Mouse (Mus musculus): ENCODE results near the gene Gtf3c1. TPM values are rescaled to one million over a fixed set of nuclear protein-coding genes. Genes with fewer than 3 reads are reported as not detected.

The Gtf3c1 gene
- polyA plus RNA-seq, 1 experiment from 2014 or later: 50.6 TPM

DNA sequence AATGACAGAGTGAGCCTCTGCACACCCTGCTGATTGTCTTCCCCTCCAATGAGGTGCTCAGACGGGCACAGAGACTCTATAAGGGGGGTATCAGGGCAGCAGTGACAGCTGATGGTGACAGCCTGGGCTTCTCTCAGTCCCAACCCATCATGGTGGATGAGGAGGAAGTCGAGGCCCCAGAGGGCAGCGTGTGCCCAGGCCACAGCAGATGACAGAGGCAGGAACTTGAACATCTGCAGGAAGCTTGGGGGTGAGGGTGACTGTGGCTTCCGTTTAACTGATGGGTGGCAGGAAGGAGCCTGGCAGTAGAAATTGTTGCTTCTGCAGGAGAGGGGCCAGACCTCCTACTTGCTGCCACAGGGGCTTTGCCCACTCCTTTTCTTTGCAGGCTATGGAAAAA lies 77.3 kb downstream of the Gtf3c1 start:
- DNase-seq (ENCODE audit: low spot score): no peak
- 73% methylated on average over 4 of the region's 4 CpGs for WGBS
- Histone ChIP-seq H3K36me3 (no peaks in the 10 kb centered on the region), H3K27me3 (ENCODE audit: low read depth, poor library complexity, severe bottlenecking) (no peaks in the 10 kb centered on the region), H3K4me1 (peaks cover 13% of the 10 kb centered on the region), H3K27ac (no peak overlapping the region), H3K4me3 (no peak overlapping the region), H3K9me3 (replicated peaks) (no peaks in the 10 kb centered on the region)

DNA sequence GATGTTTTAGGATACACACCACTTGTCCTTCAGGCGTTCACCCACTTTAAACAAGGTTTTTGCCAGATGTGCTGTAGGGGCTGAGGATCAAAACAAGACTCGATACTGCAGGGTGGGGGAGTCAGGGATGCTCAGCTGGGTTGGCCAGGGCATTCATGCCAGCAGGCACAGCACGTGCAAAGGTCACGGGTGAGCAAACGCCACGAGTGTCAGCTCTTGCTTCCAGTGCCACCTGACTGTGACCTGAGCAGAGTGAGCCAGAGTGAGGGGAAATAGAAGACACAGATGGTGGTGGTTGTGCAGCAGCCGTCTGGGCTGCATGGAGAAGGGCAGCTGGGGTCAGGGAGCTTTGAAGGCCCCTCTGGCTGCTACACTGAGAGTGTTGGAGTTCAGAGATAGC lies 81.8 kb downstream of the Gtf3c1 start:
- DNase-seq (ENCODE audit: low spot score): no peak
- Histone ChIP-seq H3K9me3 (replicated peaks) (no peaks in the 10 kb centered on the region), H3K36me3 (no peaks in the 10 kb centered on the region), H3K27me3 (ENCODE audit: low read depth, poor library complexity, severe bottlenecking) (no peaks in the 10 kb centered on the region), H3K4me1 (peaks cover 16% of the 10 kb centered on the region), H3K27ac (no peak overlapping the region), H3K4me3 (no peak overlapping the region)
- WGBS: 56% methylated on average over 7 of the region's 7 CpGs

DNA sequence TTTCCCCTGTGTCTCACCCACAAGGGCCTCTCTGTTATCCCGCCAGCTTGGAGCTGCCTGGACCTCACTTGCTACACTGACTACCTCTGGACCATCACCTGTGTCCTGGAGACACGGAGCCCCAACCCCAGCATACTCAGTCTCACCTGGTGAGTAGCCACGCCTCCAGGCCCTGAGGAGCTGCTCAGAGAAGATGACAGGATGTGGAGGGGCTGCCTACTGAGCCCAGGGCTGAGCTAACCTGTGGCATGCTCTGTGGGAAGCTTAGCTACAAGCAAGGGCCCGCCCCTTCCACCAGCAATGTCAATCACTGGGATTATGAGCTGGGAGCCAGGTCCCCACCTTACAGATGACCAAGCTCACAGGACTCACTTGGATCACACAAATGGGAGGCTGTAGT lies 82.4 kb downstream of the Gtf3c1 start:
- H3K36me3 ChIP-seq: no peaks in the 10 kb centered on the region
- H3K27me3 ChIP-seq (ENCODE audit: low read depth, poor library complexity, severe bottlenecking): no peaks in the 10 kb centered on the region
- H3K9me3 ChIP-seq (replicated peaks): no peaks in the 10 kb centered on the region
- H3K4me3 ChIP-seq: no peak overlapping the region
- H3K27ac ChIP-seq: no peak overlapping the region
- no peak for DNase-seq (ENCODE audit: low spot score)
- H3K4me1 ChIP-seq: peaks cover 16% of the 10 kb centered on the region
- WGBS: 76% methylated on average over 4 of the region's 4 CpGs

DNA sequence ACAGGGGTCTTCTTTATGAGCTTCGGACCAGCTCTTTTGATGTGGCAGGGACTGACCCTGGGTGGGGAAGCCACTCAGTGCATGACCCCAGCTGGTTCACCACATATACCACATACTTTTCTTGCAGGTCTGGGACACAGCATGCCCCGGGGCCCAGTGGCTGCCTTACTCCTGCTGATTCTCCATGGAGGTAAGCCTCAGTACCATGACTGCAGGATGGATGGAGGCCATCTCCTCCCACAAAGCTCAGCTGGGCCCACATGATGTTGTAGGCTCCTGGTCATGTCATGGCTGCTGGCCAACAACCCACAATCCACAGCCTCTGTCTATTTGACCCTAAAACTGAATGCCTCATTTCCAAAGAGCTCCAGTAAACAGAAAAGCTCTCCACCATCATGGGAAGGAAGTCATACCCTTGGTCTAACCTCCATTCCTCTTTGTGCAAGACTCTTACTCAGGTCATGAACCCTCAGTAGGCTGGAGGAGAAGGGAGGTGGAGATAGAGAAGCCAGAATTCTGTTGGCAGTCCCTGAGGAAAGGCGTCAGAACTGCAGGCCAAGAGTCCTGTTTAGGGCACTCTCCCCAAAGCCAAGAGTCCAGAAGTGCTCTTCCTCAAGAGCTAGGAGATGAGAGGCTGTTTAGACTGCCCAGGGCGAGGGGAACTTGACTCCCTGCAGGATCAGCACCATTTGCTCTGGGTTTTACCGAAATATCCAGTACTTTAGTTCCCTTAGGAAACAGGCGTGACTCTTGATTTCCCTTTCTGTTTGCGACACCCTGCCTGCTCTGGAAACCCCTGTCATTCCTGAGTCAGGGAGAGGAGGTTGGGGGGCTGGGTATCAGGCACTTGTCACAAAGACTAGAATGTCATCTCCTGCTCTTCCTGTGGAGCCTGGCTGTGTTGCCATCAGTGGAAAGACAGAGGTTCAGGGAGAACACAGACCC lies 84.6 kb downstream of the Gtf3c1 start:
- H3K27ac ChIP-seq: no peak overlapping the region
- H3K27me3 ChIP-seq (ENCODE audit: low read depth, poor library complexity, severe bottlenecking): no peaks in the 10 kb centered on the region
- H3K4me3 ChIP-seq: no peak overlapping the region
- no peaks in the 10 kb centered on the region for H3K9me3 ChIP-seq (replicated peaks)
- DNase-seq (ENCODE audit: low spot score): no peak
- WGBS: 66% methylated on average over 7 of the region's 7 CpGs
- peaks cover 16% of the 10 kb centered on the region for H3K4me1 ChIP-seq
- no peaks in the 10 kb centered on the region for H3K36me3 ChIP-seq

DNA sequence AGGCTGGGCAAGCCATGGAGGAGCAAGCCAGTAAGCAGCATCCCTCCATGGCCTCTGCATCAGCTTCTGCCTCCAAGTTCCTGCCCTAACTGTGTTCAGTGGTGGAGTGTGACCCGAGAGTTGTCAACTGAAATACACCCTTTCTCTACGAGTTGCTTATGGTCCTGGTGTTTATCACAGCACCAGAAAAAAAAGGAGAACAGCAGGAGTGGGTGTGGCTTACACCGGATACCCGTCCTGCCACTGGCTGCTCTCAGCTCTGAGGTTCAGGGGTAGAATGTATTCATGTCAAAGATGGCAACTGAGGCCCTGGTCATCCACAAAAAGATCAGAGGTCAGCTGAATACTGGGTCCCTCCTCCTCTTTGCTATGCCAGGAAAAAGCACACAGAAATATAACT lies 87.5 kb downstream of the Gtf3c1 start:
- peaks cover 11% of the 10 kb centered on the region; the same call in 1 of the 2 replicates for H3K4me1 ChIP-seq
- 77% methylated on average over 4 of the region's 4 CpGs for WGBS
- no peaks in the 10 kb centered on the region for H3K36me3 ChIP-seq
- DNase-seq (ENCODE audit: low spot score): no peak
- H3K9me3 ChIP-seq (replicated peaks): no peaks in the 10 kb centered on the region
- no peak overlapping the region for H3K4me3 ChIP-seq
- H3K27me3 ChIP-seq (ENCODE audit: low read depth, poor library complexity, severe bottlenecking): no peaks in the 10 kb centered on the region
- no peak overlapping the region for H3K27ac ChIP-seq

DNA sequence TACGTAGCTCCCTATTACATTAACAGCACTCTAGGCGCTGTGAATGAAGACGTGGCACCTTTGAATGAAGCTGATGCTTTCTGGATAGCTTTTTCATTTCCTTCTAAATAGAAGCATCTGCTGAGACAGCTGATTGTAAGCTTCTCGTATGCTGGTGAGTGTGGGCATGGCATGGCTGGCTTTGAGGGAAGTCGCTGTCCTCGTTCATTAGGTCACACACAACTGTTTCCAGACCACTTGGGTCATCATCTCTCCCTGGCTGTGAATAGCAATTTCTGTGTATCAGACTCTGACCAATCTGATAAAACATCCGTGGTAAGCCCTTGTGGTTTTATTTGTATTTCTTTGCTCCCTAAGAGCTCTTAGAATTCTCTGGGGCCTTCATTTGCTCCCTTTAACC lies 89.6 kb downstream of the Gtf3c1 start:
- WGBS: 82% methylated on average over 7 of the region's 7 CpGs
- Histone ChIP-seq H3K9me3 (replicated peaks) (no peaks in the 10 kb centered on the region), H3K4me3 (no peak overlapping the region), H3K36me3 (no peaks in the 10 kb centered on the region), H3K27ac (no peak overlapping the region), H3K27me3 (ENCODE audit: low read depth, poor library complexity, severe bottlenecking) (no peaks in the 10 kb centered on the region), H3K4me1 (peaks cover 11% of the 10 kb centered on the region; the same call in 1 of the 2 replicates)
- DNase-seq (ENCODE audit: low spot score): no peak

DNA sequence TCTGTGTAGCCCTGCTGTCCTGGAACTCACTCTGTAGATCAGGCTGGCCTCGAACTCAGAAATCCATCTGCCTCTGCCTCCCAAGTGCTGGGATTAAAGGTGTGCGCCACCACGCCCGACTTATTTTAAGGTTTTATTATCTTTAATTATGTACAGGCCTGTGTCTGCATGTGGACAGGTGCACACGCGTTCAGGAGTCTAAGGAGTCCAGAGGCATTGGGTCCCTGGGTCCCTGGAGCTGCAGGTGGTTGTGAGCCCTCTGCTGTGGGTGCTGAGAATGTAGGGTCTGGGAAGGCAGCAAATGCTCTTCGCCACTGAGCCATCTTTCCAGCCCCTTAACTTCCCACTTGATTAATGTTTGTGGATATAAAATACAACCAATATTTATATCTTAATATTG lies 92.1 kb downstream of the Gtf3c1 start:
- no peak for DNase-seq (ENCODE audit: low spot score)
- H3K27me3 ChIP-seq (ENCODE audit: low read depth, poor library complexity, severe bottlenecking): no peaks in the 10 kb centered on the region
- H3K9me3 ChIP-seq (replicated peaks): no peaks in the 10 kb centered on the region
- H3K4me1 ChIP-seq: no peaks in the 10 kb centered on the region
- H3K36me3 ChIP-seq: no peaks in the 10 kb centered on the region
- 92% methylated on average over 7 of the region's 7 CpGs for WGBS
- no peak overlapping the region for H3K4me3 ChIP-seq
- no peak overlapping the region for H3K27ac ChIP-seq

DNA sequence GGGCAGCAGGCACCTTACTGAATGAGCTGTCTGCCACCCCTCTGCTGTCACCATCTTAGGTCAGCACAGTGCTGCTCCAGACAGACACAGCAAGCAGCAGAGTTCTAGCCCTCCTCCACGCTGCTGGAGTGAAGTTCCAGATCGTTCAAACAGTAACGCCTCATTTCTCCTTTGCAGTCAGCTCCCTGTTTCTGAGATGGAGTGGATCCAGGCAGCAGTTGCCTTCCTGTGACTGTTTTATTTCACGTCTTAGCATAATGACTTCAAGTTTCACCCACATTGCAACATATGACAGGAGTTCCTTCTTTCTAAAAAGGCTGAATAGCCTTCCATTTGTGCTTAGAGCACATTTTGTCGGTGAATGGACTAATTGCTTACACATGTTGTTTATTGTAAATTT lies 94.0 kb downstream of the Gtf3c1 start:
- no peak overlapping the region for H3K4me3 ChIP-seq
- WGBS: 75% methylated on average over 5 of the region's 5 CpGs

DNA sequence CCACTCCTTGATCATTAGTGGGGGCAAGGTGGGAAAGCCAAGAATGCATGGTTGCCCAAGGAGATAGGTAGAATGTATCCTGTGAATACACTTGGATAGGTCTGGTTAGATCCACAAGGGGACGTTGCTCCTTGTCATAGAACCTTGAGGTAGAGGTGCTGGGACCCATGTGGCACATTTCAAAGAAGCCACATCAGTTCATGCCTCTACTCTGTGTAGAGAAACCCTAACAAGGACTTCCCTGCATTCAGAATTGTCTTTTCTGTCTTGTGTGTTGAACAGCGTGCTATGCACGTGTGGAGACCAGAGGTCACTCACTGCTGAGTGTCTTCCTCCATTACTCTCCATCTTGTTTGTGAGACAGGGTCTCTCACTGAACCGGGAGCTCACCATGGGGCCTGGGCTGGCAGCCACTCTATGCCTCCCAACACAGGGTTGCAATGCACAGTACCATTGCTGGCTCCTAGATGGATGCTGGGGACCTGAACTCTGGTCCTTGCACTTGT lies 99.3 kb downstream of the Gtf3c1 start:
- no peak for DNase-seq (ENCODE audit: low spot score)
- H3K36me3 ChIP-seq: no peaks in the 10 kb centered on the region
- no peak overlapping the region for H3K27ac ChIP-seq
- H3K9me3 ChIP-seq (replicated peaks): no peaks in the 10 kb centered on the region
- H3K4me3 ChIP-seq: no peak overlapping the region
- H3K4me1 ChIP-seq: peaks cover 3% of the 10 kb centered on the region; the same call in 1 of the 2 replicates
- WGBS: 86% methylated on average over 4 of the region's 4 CpGs
- H3K27me3 ChIP-seq (ENCODE audit: low read depth, poor library complexity, severe bottlenecking): no peaks in the 10 kb centered on the region

More for the DNA sequence above, 94.0 kb downstream of the Gtf3c1 start:
- no peak for DNase-seq (ENCODE audit: low spot score)
- H3K9me3 ChIP-seq (replicated peaks): no peaks in the 10 kb centered on the region
- no peaks in the 10 kb centered on the region for H3K27me3 ChIP-seq (ENCODE audit: low read depth, poor library complexity, severe bottlenecking)
- no peak overlapping the region for H3K27ac ChIP-seq
- H3K4me1 ChIP-seq: no peaks in the 10 kb centered on the region
- no peaks in the 10 kb centered on the region for H3K36me3 ChIP-seq

DNA sequence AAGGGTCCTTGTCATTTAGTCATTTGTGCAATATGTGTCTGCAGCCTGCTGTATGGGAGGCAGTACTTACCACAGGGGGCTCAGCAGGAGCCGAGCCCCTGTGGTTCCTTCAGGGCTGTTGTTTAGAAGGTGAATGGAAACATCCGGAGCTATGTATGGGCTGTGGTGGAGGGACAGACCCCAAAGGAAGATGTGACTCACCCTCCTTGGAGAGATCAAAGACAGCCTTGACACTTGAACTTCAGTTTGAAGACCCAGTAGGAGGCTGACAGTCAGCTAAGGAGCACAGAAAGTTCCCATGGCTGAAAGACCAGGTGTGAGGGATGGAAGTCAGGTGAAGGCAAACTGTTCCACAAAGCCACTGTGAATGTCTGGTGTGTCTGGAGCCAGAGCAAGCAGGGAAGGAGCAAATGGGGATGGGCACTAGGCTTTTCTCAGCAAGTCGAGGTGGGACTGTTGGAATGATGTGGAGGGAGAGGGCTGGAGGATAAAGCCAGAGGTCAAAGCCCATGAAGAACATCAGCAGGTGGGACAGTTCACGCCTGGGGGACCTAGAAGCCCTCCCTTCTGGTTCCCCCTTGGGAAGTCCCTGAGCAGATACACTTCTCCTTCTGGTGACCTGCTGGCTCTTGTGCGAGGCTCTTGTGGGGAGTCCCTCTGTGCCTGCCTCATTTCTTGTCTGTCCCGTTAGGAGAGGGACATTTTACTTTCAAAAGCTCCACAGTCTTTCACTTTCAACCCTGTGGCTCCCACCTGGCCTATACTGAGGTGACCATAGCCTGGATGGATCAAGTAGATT lies 100.0 kb downstream of the Gtf3c1 start:
- H3K27ac ChIP-seq: no peak overlapping the region
- H3K9me3 ChIP-seq (replicated peaks): no peaks in the 10 kb centered on the region
- 63% methylated on average over 6 of the region's 6 CpGs for WGBS
- H3K36me3 ChIP-seq: no peaks in the 10 kb centered on the region
- H3K27me3 ChIP-seq (ENCODE audit: low read depth, poor library complexity, severe bottlenecking): no peaks in the 10 kb centered on the region
- H3K4me1 ChIP-seq: peaks cover 3% of the 10 kb centered on the region; the same call in 1 of the 2 replicates
- no peak overlapping the region for H3K4me3 ChIP-seq
- DNase-seq (ENCODE audit: low spot score): no peak

DNA sequence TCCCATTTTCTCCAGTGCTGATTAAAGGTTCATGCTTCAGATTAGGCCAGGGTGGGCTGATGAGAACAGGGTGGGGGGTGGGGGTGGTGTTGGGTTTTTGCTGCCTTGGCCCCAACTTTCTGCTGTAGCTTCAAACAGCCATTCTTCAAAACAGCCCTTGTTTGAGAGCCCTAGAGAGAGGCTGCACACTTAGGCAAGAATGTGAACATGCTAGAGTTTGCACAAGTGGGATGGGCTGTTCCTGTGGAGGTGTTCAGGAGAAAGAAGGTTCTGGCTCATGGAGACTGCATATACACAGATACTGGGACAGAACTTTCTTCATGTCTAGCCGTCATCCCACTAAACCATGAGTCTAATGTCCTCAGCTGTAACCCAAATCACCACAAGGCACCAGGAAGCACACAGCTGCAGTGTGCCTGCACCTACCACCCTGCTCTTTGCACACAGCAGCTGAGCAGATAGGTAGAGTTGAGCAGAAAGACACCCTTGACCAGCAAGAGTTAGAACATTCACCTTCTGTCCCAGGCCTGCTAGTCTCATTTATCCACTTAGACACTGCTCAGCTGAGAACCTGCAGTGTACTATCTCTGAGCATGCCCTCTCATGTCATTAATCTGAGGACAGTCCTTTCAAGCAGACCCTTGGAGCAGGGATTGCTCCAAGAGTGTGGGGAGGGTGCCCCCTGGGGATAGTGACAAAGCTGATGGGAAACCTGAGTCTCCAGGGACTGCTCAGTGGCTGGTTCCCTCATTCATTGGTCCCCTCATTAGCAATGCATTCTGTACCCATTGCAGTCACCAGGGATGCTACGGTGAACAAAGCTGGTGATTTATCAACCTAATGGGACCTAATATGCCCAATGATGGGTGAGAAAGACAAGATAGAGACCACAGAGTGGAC lies 101.1 kb downstream of the Gtf3c1 start:
- Histone ChIP-seq H3K36me3 (no peaks in the 10 kb centered on the region), H3K4me3 (no peak overlapping the region), H3K9me3 (replicated peaks) (no peaks in the 10 kb centered on the region), H3K27ac (no peak overlapping the region), H3K4me1 (peaks cover 3% of the 10 kb centered on the region; the same call in 1 of the 2 replicates), H3K27me3 (ENCODE audit: low read depth, poor library complexity, severe bottlenecking) (no peaks in the 10 kb centered on the region)
- DNase-seq (ENCODE audit: low spot score): no peak
- 73% methylated on average over 2 of the region's 2 CpGs for WGBS

DNA sequence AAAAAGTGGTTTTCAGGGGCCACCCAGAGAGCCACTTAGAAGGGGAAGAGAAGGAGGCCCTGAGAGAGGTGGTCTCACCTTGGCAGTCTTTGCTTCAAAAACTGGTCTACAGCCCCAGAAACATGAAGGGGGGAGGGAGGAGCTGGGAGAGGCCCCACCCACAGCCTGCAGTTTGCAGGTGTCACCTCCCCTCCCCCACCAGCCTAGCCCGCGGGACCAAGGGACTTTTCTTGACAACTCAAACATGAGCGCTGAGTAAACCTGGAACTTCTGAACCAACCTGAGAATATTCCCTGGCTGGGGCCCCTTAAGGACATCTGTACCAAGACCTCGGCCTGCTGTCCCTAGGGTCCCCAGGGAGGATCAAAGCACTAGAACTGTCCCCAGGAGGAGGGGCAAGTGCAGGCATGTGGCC lies 101.8 kb downstream of the Gtf3c1 start:
- no peak for DNase-seq (ENCODE audit: low spot score)
- Histone ChIP-seq H3K27ac (no peak overlapping the region), H3K27me3 (ENCODE audit: low read depth, poor library complexity, severe bottlenecking) (no peaks in the 10 kb centered on the region), H3K4me1 (peaks cover 3% of the 10 kb centered on the region; the same call in 1 of the 2 replicates), H3K4me3 (no peak overlapping the region), H3K9me3 (replicated peaks) (no peaks in the 10 kb centered on the region), H3K36me3 (no peaks in the 10 kb centered on the region)
- 62% methylated on average over 4 of the region's 4 CpGs for WGBS

All from limb, embryonic 10.5 days (tissue).